Mouse (Mus musculus) right cerebral cortex, postnatal 4 days (tissue): ENCODE measurements around the gene Zfp692.
"Not testable (repeated sequence)": the region's sequence is repeated elsewhere in the genome, so short reads cannot be mapped to it uniquely, and the experiment has no call there.

Experiments
- DNase-seq: peaks from one replicate; pipeline ENCODE4 v3.0.0-alpha.2; 2022

Zfp692 gene

GRCm38 (mm10) chr11:58306860-58307308 is at the start of gene Zfp692:
Zfp692 (plus strand) TSS chr11:58307069.
- peak; percentile 96 for DNase-seq

GRCm38 (mm10) chr11:58257816-58258215 is 49.1 kb upstream of the Zfp692 start:
- DNase-seq = no peak

- no peak for DNase-seq
These were observed 46.7 kb upstream of the Zfp692 start for GRCm38 (mm10) chr11:58260156-58260555.

GRCm38 (mm10) chr11:58261826-58262225 is 45.0 kb upstream of the Zfp692 start:
- DNase-seq = no peak

- DNase-seq = no peak
These were observed 44.5 kb upstream of the Zfp692 start for GRCm38 (mm10) chr11:58262336-58262735.

- no peak for DNase-seq
These were observed 43.4 kb upstream of the Zfp692 start for GRCm38 (mm10) chr11:58263516-58263915.

- no peak for DNase-seq
These were observed 42.3 kb upstream of the Zfp692 start for GRCm38 (mm10) chr11:58264546-58264945.

GRCm38 (mm10) chr11:58268285-58268684 is 38.6 kb upstream of the Zfp692 start:
- DNase-seq = no peak

GRCm38 (mm10) chr11:58274572-58274971 is 32.3 kb upstream of the Zfp692 start, which contains the start of gene 4930438A08Rik:
4930438A08Rik (plus strand) TSS chr11:58274799.
- DNase-seq = no peak

- no peak for DNase-seq
These were observed 31.1 kb upstream of the Zfp692 start for GRCm38 (mm10) chr11:58275756-58276155.

GRCm38 (mm10) chr11:58281970-58282496 is 24.8 kb upstream of the Zfp692 start:
- no peak for DNase-seq

- no peak for DNase-seq
These were observed 24.4 kb upstream of the Zfp692 start for GRCm38 (mm10) chr11:58282518-58282917.

- DNase-seq = no peak
These were observed 16.7 kb upstream of the Zfp692 start for GRCm38 (mm10) chr11:58289992-58290682.

GRCm38 (mm10) chr11:58290812-58291211 is 16.1 kb upstream of the Zfp692 start:
- DNase-seq = no peak

GRCm38 (mm10) chr11:58292791-58293190 is 14.1 kb upstream of the Zfp692 start:
- no peak for DNase-seq

- no peak for DNase-seq
These were observed 9.5 kb upstream of the Zfp692 start for GRCm38 (mm10) chr11:58297396-58297795.

GRCm38 (mm10) chr11:58301057-58301456 is 5.8 kb upstream of the Zfp692 start:
- peak; percentile 79 for DNase-seq

GRCm38 (mm10) chr11:58301837-58302754 is 4.8 kb upstream of the Zfp692 start:
- DNase-seq = peak; percentile 98

GRCm38 (mm10) chr11:58302774-58303445 is 4.0 kb upstream of the Zfp692 start:
- no peak for DNase-seq

GRCm38 (mm10) chr11:58303594-58303993 is 3.3 kb upstream of the Zfp692 start:
- DNase-seq = no peak

- DNase-seq = not testable (repeated sequence)
These were observed 1.6 kb upstream of the Zfp692 start for GRCm38 (mm10) chr11:58305299-58305698.

- DNase-seq = peak; percentile 56
These were observed 677 bp downstream of the Zfp692 start for GRCm38 (mm10) chr11:58307411-58308080.
